ENCODE assay signal across 20 mouse cellular contexts in genomic region chr9:48403590-48404209, GRCm38 (mm10). TPM values are rescaled to one million over a fixed set of nuclear protein-coding genes. Genes with fewer than 3 reads are reported as not detected.
DNase-seq lines count a peak whose midpoint lies in the region; ATAC-seq and TF ChIP-seq lines count a peak whose summit lies in the region.
"Had no signal": no experiment of that assay in that cellular context is flagged by ENCODE, and none has a peak within 500 bp of the region (broad histone marks: within the 10 kb centered on the region; RNA-seq: fewer than 3 reads in every experiment).

No protein-coding gene starts in this region.

- no peak overlapping the region for H3K9ac ChIP-seq in kidney, embryonic 14.5 days (ENCODE audit: low read depth, low read length)
- H3K9ac ChIP-seq: forebrain, embryonic 13.5 days; heart, embryonic 12.5 days; hindbrain, embryonic 14.5 days had no signal

- no peak for TF ChIP-seq CTCF in G1E (IDR thresholded peaks at IDR 0.05; ENCODE audit: low read depth, low read length)

- peak; percentile 13 for DNase-seq in 416B (ENCODE audit: low read depth)
- no peak for DNase-seq in G1E (ENCODE audit: low spot score)
- DNase-seq in left cerebral cortex, adult 8-10 months (ENCODE audit: low spot score in 2 of 2): no peak
- no peak for DNase-seq in urinary bladder, postnatal 4 days (ENCODE audit: low spot score in 2 of 2)
- DNase-seq: adrenal gland, postnatal 10 days; cerebellum, adult 18-20 months; cerebellum, adult 9-11 months; cerebellum, postnatal 36 days; gastrocnemius, adult 2 months; gastrocnemius, postnatal 25 days; kidney, adult 18-20 months had no signal

- 95% methylated on average over 10 of the region's 10 CpGs for WGBS in kidney, embryonic 14.5 days

- peak; percentile 45; the same call in 1 of the 2 replicates for ATAC-seq in G1E (ENCODE audit: extremely low read depth, insufficient number of reproducible peaks, low FRiP score, poor library complexity, severe bottlenecking)
- peak; percentile 50 for ATAC-seq in common myeloid progenitor, adult 5-6 weeks (replicated peaks; ENCODE audit: low read depth, poor library complexity, severe bottlenecking)
- peak; percentile 75 for ATAC-seq in megakaryocyte, adult 5-6 weeks (ENCODE audit: poor library complexity, severe bottlenecking)
- no peak for ATAC-seq in kidney, embryonic 14.5 days (ENCODE audit: low FRiP score, low TSS enrichment)
- ATAC-seq: forebrain, embryonic 13.5 days had no signal

- no peak overlapping the region for H3K4me3 ChIP-seq in G1E (ENCODE audit: low read depth, low read length)
- no peak overlapping the region for H3K4me3 ChIP-seq in kidney, embryonic 14.5 days (ENCODE audit: low read length)
- H3K4me3 ChIP-seq: embryonic facial prominence, embryonic 10.5 days; forebrain, embryonic 13.5 days; gastrocnemius, adult 2 months; heart, embryonic 12.5 days; hindbrain, embryonic 10.5 days had no signal

- H3K36me3 ChIP-seq in G1E (replicated peaks): peaks cover 11% of the 10 kb centered on the region
- no peaks in the 10 kb centered on the region for H3K36me3 ChIP-seq in kidney, embryonic 14.5 days (ENCODE audit: control insufficient read depth, insufficient read depth, low read length)
- H3K36me3 ChIP-seq: embryonic facial prominence, embryonic 10.5 days; heart, embryonic 12.5 days; hindbrain, embryonic 10.5 days had no signal

- no peaks in the 10 kb centered on the region for H3K27me3 ChIP-seq in G1E (ENCODE audit: insufficient read depth, low read length)
- H3K27me3 ChIP-seq in kidney, embryonic 14.5 days (ENCODE audit: control insufficient read depth, insufficient read depth, low read length): no peaks in the 10 kb centered on the region
- H3K27me3 ChIP-seq: CH12.LX; forebrain, embryonic 13.5 days; heart, embryonic 12.5 days had no signal

- H3K4me2 ChIP-seq in kidney, embryonic 14.5 days (replicated peaks; ENCODE audit: low read depth, low read length): no peak overlapping the region
- H3K4me2 ChIP-seq: forebrain, embryonic 13.5 days; heart, embryonic 12.5 days; hindbrain, embryonic 14.5 days had no signal

- H3K9me3 ChIP-seq in G1E (replicated peaks): no peaks in the 10 kb centered on the region
- H3K9me3 ChIP-seq in kidney, embryonic 14.5 days (ENCODE audit: control insufficient read depth, low read length): no peaks in the 10 kb centered on the region
- H3K9me3 ChIP-seq: embryonic facial prominence, embryonic 10.5 days; forebrain, embryonic 13.5 days; heart, embryonic 12.5 days; hindbrain, embryonic 10.5 days had no signal

- H3K4me1 ChIP-seq in G1E (ENCODE audit: insufficient read depth, low read depth, low read length): peaks cover 49% of the 10 kb centered on the region
- no peaks in the 10 kb centered on the region for H3K4me1 ChIP-seq in kidney, embryonic 14.5 days (ENCODE audit: control insufficient read depth, insufficient read depth, low read length)
- H3K4me1 ChIP-seq: embryonic facial prominence, embryonic 10.5 days; forebrain, embryonic 13.5 days; heart, embryonic 12.5 days; hindbrain, embryonic 10.5 days had no signal

- H3K27ac ChIP-seq in kidney, embryonic 14.5 days (ENCODE audit: low read depth, low read length): no peak overlapping the region
- H3K27ac ChIP-seq: embryonic facial prominence, embryonic 10.5 days; forebrain, embryonic 13.5 days; gastrocnemius, adult 2 months; hindbrain, embryonic 10.5 days; hindbrain, embryonic 14.5 days had no signal

RNA-seq across cellular contexts. Expression of gene Nxpe2, which starts 50.4 kb away (rescaled TPM):
- total RNA-seq in G1E (2014; fragmentation: Nextera tagmentation) (10.5 and 64.3 TPM in 2 replicates), G1E (2017) (1.5 and 2.3 TPM in 2 replicates)
- 0.12 and 0.18 TPM in 2 replicates for polyA plus RNA-seq in G1E (2012)
- 55.6 and 56.2 TPM in 2 replicates for total RNA-seq in common myeloid progenitor, adult 5-6 weeks (2017)
- total RNA-seq in megakaryocyte, adult 5-6 weeks (2015): 6.7 and 12.1 TPM in 2 replicates
- 1.6 and 9.4 TPM in 2 replicates for total RNA-seq in megakaryocyte, adult 5-6 weeks (2017)
- under 1 TPM; 0.41 to 0.93 (median 0.71) TPM for total RNA-seq in left cerebral cortex, adult 8-10 months (2022)
- polyA plus RNA-seq in kidney, embryonic 14.5 days (2014; fragmentation: Nextera tagmentation; extraction: Ambion mirVana): 1.1 and 2.2 TPM in 2 replicates
